Mouse (Mus musculus) stomach, postnatal 0 days (tissue): ENCODE measurements around the gene Il17rb.

Experiments
- CTCF ChIP-seq: IDR thresholded peaks from 2 replicates; pipeline ENCODE4 v1.5.1; 2016; ENCODE audit warnings: antibody characterized with exemption, low read depth, mild to moderate bottlenecking, moderate library complexity
- EP300 ChIP-seq: optimal IDR thresholded peaks from 2 replicates; pipeline ENCODE3; 2016; ENCODE audit warnings: antibody characterized with exemption

DNA sequence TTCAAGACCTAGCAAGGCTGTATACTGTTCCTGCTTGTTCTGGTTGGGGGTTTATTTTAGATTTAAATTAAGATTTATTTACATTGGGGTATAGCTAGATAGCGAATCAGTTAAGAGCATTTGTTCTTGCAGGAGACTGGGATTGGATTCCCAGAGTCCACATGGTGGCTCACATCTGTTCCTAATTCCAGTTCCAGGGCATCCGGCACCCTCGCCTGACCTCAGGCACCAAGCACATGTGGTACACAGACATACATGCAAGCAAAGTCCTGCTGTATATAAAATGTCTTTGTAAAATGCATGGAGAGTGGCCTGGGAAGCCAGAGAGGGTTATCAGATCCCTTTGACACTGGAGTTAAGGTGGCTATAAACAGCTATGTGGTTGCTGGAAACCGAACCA is 13.7 kb downstream of the Il17rb start:
- TF ChIP-seq CTCF (no peak), EP300 (no peak)
